Mouse (Mus musculus): ENCODE measurements at regions not wholly inside any gene's neighbourhood (a gene's known extent, or its start where the extent isn't known, plus 50 kb on each side); places are given as distances from the start of the nearest gene placed in this dataset.
A peak's percentile ranks its signal among the peaks of the same experiment; 100 is the strongest.

DNA sequence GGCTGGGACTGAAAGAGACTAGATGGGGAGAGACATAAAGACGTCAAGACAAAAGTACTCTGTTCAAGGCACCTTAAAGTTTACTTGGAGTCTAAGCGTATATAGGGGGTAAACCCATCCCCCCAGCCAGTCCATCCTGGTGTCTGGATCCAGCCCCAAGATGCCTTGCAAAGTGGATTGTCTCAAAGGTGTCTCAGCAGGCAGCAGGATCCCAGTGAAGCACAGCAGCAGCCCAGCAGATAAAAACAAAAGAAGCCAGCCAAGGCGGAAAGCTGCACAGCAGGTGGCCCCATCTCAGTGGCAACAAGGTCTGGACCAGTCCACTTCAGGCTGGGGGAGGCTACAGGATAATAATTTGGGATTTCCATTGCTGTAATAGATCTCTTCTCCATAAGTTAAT lies 72.0 kb upstream of the Col5a2 start:
- WGBS, result 18% methylated on average over 3 of the region's 3 CpGs
- Histone ChIP-seq H3K4me3 (replicated peaks) (no peak overlapping the region), H3K27me3 (no peaks in the 10 kb centered on the region), H3K36me3 (no peaks in the 10 kb centered on the region), H3K27ac (no peak overlapping the region), H3K4me1 (no peaks in the 10 kb centered on the region), H3K9ac (no peak overlapping the region), H3K4me2 (no peak overlapping the region), H3K9me3 (replicated peaks) (no peaks in the 10 kb centered on the region)
- ATAC-seq (replicated peaks; ENCODE audit: low FRiP score), result no peak

DNA sequence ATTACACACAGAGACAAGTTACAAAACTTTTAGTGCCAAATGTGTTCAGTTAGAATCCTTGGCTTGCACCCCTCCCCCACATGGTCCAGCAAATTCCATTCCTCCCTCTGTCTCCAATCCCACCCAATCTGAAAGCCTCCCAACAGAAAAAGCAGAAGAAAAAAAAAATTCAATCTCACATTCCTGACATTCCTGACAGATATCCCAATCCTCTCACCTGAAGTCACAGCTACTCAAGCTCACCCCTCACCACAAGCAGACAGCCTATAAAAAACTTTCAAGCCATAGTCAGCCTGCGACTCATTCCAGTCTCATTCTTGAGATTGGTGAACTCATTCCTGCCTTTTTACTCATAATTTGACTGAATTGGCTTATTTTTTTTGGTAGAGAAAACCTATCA lies 77.4 kb upstream of the Col5a2 start:
- Histone ChIP-seq H3K27me3 (no peaks in the 10 kb centered on the region), H3K9ac (no peak overlapping the region), H3K4me3 (replicated peaks) (no peak overlapping the region), H3K4me2 (no peak overlapping the region), H3K9me3 (replicated peaks) (no peaks in the 10 kb centered on the region), H3K4me1 (no peaks in the 10 kb centered on the region), H3K36me3 (no peaks in the 10 kb centered on the region), H3K27ac (no peak overlapping the region)
- ATAC-seq (replicated peaks; ENCODE audit: low FRiP score), result no peak
- WGBS, result 82% methylated on average over 1 of the region's 1 CpGs

DNA sequence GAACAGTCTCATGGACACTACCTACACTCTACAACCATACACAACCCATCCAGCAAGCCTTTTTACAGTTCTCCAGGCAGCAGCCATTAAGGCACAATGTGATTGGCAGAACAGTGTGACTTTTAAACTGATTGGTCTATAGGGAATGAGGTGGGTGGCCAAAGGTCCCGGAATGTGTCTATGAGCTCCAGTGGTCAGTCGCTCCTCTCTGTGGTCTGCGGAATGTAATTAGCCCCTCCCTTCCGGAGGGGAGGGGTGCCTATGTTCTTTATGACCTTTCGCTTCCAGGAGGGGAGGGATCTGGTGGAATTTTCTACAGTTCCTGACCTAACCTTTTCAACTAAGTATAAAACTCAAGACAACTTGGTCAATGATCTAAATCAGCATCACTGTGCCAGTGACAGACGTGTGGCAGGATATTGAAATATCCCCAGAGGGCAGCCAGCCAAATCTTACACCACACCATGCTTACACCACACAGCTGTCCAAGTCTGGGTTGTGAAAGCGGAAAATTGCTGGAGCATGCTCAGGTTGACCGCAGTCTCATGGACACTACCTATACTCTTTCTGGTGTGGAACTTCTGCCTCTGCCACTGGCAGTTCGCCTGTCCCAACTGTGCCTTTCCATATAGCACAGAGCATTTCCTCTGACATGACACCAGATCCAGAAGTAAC lies 84.4 kb upstream of the Col5a2 start:
- no peak overlapping the region for H3K4me2 ChIP-seq
- ATAC-seq (replicated peaks; ENCODE audit: low FRiP score), result peak; percentile 75; the same call in 1 of the 2 replicates

DNA sequence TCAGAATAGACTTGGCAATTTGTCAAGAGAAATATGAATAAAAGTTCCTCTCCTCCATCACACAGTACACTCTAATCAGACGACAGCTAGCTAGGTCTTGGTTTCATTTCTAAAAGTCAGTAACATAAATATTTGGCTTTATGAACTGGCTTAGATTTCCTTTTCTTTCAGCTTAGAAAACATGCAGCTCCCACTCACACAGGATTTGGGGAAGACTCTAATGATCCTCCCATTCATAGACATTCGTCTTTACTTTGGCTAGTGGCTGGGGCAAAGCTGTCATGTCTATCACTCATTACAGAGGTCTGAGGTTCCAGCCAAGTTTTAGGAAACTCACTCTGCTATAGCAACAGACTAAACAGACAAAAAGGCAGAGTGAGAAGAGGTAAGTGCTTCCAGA lies 94.2 kb upstream of the Col5a2 start:
- no peak overlapping the region for H3K4me3 ChIP-seq (replicated peaks)
- no peaks in the 10 kb centered on the region for H3K4me1 ChIP-seq
- H3K27ac ChIP-seq, result no peak overlapping the region
- no peak overlapping the region for H3K4me2 ChIP-seq
- no peak overlapping the region for H3K9ac ChIP-seq
- H3K27me3 ChIP-seq, result no peaks in the 10 kb centered on the region
- no peaks in the 10 kb centered on the region for H3K36me3 ChIP-seq
- no peak for ATAC-seq (replicated peaks; ENCODE audit: low FRiP score)
- WGBS, result 51% methylated on average over 2 of the region's 2 CpGs
- no peaks in the 10 kb centered on the region for H3K9me3 ChIP-seq (replicated peaks)

More for the DNA sequence above, 84.4 kb upstream of the Col5a2 start:
- 52% methylated on average over 9 of the region's 9 CpGs for WGBS
- Histone ChIP-seq H3K27me3 (no peaks in the 10 kb centered on the region), H3K9me3 (replicated peaks) (no peaks in the 10 kb centered on the region), H3K27ac (no peak overlapping the region), H3K4me3 (replicated peaks) (no peak overlapping the region), H3K9ac (no peak overlapping the region), H3K4me1 (0 out of 2 replicates have a peak, but pooled peaks cover 3% of the 10 kb centered on the region), H3K36me3 (no peaks in the 10 kb centered on the region)

DNA sequence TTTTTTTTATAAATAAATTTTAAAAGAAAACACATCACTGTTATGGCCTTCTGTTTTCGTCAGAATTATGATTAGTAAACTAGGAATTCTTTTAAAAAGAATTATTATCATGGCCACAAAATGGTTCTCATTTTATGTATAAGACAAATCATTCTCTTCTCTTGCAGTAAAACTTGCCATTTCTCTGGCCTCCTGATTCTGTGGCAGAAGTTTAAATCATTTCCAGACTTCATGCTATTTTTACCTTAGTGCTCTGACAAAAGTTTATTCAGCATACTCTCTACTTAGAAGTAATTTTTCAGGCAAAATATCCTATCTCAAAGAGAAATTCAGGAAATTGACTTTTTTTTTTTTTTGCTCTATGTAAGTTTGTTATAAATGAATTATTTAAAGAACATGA lies 96.3 kb upstream of the Col5a2 start:
- no peak overlapping the region for H3K4me2 ChIP-seq
- H3K36me3 ChIP-seq, result no peaks in the 10 kb centered on the region
- no peaks in the 10 kb centered on the region for H3K4me1 ChIP-seq
- no peaks in the 10 kb centered on the region for H3K27me3 ChIP-seq
- no peak overlapping the region for H3K27ac ChIP-seq
- WGBS, result 59% methylated on average over 1 of the region's 1 CpGs
- no peak overlapping the region for H3K4me3 ChIP-seq (replicated peaks)
- no peak for ATAC-seq (replicated peaks; ENCODE audit: low FRiP score)
- H3K9ac ChIP-seq, result no peak overlapping the region
- H3K9me3 ChIP-seq (replicated peaks), result no peaks in the 10 kb centered on the region

DNA sequence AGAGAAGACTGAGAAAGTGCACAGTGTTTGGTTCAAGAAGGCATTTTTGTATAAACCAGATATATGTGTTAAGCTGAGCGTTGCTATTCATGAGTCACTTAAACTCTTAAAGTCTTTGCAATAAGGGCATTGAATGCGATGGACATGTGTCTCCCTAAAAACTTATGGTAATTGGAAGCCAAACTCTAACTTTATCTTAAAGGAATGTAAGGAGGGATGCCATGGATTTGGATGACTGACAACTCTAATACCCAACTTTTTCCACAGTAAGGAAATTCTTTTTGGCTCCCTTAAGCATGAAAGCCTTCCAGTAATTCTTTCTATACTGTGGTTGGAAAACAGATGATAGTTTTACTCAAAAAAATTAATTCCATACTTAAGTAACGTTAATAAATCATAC lies 96.9 kb upstream of the Col5a2 start:
- Histone ChIP-seq H3K9me3 (replicated peaks) (no peaks in the 10 kb centered on the region), H3K4me1 (no peaks in the 10 kb centered on the region), H3K4me2 (no peak overlapping the region), H3K27me3 (no peaks in the 10 kb centered on the region), H3K4me3 (replicated peaks) (no peak overlapping the region), H3K27ac (no peak overlapping the region), H3K9ac (no peak overlapping the region), H3K36me3 (no peaks in the 10 kb centered on the region)
- WGBS, result 92% methylated on average over 3 of the region's 3 CpGs
- ATAC-seq (replicated peaks; ENCODE audit: low FRiP score), result no peak

DNA sequence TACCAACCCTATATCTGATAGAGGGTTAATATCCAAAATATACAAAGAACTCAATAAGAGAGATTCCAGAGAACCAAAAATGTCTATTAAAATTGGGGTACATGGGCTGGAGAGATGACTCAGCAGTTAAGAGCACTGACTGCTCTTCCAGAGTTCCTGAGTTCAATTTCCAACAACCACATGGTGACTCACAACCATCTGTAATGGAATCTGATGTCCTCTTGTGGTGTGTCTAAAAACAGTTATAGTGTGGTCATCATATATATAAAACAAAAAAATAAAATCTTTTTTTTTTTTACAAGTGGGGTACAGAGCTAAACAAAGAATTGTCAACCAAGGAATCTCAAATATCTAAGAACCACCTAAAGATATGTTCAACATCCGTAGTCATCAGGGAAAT lies 102.5 kb upstream of the Col5a2 start:
- H3K4me1 ChIP-seq, result no peaks in the 10 kb centered on the region
- ATAC-seq (replicated peaks; ENCODE audit: low FRiP score), result no peak
- no peaks in the 10 kb centered on the region for H3K9me3 ChIP-seq (replicated peaks)
- no peak overlapping the region for H3K4me2 ChIP-seq
- H3K27me3 ChIP-seq, result no peaks in the 10 kb centered on the region
- no peak overlapping the region for H3K4me3 ChIP-seq (replicated peaks)
- H3K9ac ChIP-seq, result no peak overlapping the region
- H3K36me3 ChIP-seq, result no peaks in the 10 kb centered on the region
- WGBS, result 83% methylated on average over 1 of the region's 1 CpGs
- no peak overlapping the region for H3K27ac ChIP-seq

DNA sequence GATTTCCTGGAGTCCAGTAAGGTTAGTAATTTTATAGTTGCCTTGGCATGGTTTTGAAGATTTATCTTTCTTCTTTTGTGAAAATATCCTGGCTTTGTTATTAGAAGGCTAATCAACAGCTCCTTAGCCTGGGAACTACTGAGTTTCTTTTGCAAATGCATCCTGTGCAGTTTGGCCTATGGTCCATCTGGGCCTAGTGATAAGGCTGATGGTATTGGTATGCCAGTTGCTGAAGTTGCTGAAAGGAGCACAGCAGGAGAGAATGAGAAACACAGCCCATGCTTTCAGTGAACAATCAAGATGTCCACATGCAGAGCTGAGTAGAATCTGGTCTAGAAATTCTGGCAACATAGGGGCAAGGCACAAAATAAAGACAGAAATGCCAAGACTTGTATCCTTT lies 105.2 kb upstream of the Col5a2 start:
- H3K9me3 ChIP-seq (replicated peaks), result no peaks in the 10 kb centered on the region
- ATAC-seq (replicated peaks; ENCODE audit: low FRiP score), result no peak
- H3K27ac ChIP-seq, result no peak overlapping the region
- no peaks in the 10 kb centered on the region for H3K27me3 ChIP-seq
- H3K4me1 ChIP-seq, result no peaks in the 10 kb centered on the region
- H3K36me3 ChIP-seq, result no peaks in the 10 kb centered on the region
- H3K4me2 ChIP-seq, result no peak overlapping the region
- no peak overlapping the region for H3K4me3 ChIP-seq (replicated peaks)
- no peak overlapping the region for H3K9ac ChIP-seq

DNA sequence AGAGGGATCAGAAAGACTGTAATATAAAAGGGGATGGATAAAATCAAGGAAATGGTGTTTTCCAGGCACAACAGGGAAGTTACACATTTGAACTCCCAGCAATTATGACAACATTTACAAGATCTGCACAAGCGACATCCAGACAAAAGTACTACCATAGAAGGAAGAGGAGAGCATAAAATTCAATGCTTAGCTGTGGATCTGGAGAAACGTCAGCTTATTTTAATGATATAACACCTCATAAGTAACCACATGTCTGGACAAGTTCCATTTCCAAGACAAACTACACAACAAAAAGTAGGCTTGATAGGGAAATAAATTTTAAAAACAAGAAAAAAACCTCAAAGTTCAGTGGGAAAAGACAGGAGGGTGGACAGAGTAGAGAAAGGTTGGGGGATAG lies 115.9 kb upstream of the Col5a2 start:
- WGBS, result 59% methylated on average over 2 of the region's 2 CpGs
- no peaks in the 10 kb centered on the region for H3K27me3 ChIP-seq
- ATAC-seq (replicated peaks; ENCODE audit: low FRiP score), result no peak
- H3K9ac ChIP-seq, result no peak overlapping the region
- no peak overlapping the region for H3K4me3 ChIP-seq (replicated peaks)
- no peaks in the 10 kb centered on the region for H3K9me3 ChIP-seq (replicated peaks)
- H3K27ac ChIP-seq, result no peak overlapping the region
- no peak overlapping the region for H3K4me2 ChIP-seq
- H3K4me1 ChIP-seq, result no peaks in the 10 kb centered on the region
- no peaks in the 10 kb centered on the region for H3K36me3 ChIP-seq

DNA sequence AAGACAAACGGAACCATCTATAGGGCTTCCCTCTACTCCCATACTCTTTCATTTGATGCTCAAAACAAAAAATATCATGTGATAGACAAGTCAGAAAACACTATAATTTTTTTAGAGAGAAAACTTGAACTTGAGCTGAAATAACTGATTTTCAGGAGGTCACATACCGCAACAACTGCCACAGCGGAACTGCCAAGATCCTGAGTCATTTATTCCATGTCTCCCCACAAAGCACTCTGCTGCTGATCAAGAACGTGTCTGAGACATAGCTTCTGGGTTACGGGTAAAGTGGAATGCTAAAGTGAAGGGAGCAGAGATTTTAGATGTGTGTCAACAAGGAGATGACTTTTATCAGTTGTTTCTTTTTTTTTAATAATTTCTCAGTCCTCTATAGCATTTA lies 122.8 kb upstream of the Col5a2 start:
- 83% methylated on average over 5 of the region's 5 CpGs for WGBS
- Histone ChIP-seq H3K4me1 (no peaks in the 10 kb centered on the region), H3K27me3 (no peaks in the 10 kb centered on the region), H3K36me3 (no peaks in the 10 kb centered on the region), H3K4me3 (replicated peaks) (no peak overlapping the region), H3K9me3 (replicated peaks) (no peaks in the 10 kb centered on the region), H3K9ac (no peak overlapping the region), H3K4me2 (no peak overlapping the region), H3K27ac (no peak overlapping the region)
- ATAC-seq (replicated peaks; ENCODE audit: low FRiP score), result no peak

DNA sequence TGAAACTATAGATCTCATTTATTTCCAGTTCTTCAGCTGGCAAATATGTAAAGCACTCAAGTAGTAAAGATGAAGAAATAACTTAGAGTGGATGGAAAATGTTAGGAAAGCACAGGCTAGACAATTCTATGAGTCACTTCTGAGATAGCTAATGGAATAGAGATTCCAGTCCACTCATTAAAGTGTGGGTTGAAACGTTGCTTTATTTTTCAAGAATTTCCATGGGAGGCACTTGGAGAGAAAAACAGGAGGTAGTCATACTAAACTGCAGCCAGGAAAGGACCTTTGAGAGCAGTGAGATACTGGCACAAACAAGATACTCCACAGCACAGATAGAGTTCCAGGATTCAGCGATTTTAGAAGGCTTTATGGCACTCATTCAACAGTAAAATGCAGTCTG lies 123.7 kb upstream of the Col5a2 start:
- WGBS, result 81% methylated on average over 2 of the region's 2 CpGs

DNA sequence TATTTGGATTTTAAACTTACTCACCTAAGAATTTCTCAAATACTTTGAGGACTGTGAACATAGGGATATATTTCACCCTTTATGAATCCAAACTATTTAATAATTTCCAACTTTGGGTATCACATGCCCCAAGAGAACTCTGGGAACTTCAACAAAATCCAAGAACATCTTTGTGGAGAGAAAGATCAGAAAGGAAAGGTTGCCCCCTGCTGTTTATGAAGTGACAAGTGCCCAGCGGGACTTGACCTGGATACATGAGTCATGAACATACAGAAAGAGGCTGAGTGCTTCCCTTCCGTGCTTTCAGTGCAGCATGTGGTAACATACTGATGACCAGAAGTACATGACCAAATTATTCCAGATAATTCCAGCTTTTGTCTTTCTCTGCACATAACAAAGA lies 124.8 kb upstream of the Col5a2 start:
- ATAC-seq (replicated peaks; ENCODE audit: low FRiP score), result peak; percentile 75
- H3K4me2 ChIP-seq, result no peak overlapping the region
- H3K9me3 ChIP-seq (replicated peaks), result 0 out of 2 replicates have a peak, but pooled peaks cover 5% of the 10 kb centered on the region
- H3K36me3 ChIP-seq, result no peaks in the 10 kb centered on the region
- H3K27me3 ChIP-seq, result no peaks in the 10 kb centered on the region
- no peak overlapping the region for H3K27ac ChIP-seq
- WGBS, result 13% methylated on average over 2 of the region's 2 CpGs
- H3K4me3 ChIP-seq (replicated peaks), result no peak overlapping the region
- H3K9ac ChIP-seq, result no peak overlapping the region
- H3K4me1 ChIP-seq, result no peaks in the 10 kb centered on the region

More for the DNA sequence above, 123.7 kb upstream of the Col5a2 start:
- no peaks in the 10 kb centered on the region for H3K27me3 ChIP-seq
- H3K9me3 ChIP-seq (replicated peaks), result no peaks in the 10 kb centered on the region
- no peaks in the 10 kb centered on the region for H3K4me1 ChIP-seq
- ATAC-seq (replicated peaks; ENCODE audit: low FRiP score), result no peak
- no peak overlapping the region for H3K4me3 ChIP-seq (replicated peaks)
- H3K4me2 ChIP-seq, result no peak overlapping the region
- no peaks in the 10 kb centered on the region for H3K36me3 ChIP-seq
- no peak overlapping the region for H3K9ac ChIP-seq
- H3K27ac ChIP-seq, result no peak overlapping the region

DNA sequence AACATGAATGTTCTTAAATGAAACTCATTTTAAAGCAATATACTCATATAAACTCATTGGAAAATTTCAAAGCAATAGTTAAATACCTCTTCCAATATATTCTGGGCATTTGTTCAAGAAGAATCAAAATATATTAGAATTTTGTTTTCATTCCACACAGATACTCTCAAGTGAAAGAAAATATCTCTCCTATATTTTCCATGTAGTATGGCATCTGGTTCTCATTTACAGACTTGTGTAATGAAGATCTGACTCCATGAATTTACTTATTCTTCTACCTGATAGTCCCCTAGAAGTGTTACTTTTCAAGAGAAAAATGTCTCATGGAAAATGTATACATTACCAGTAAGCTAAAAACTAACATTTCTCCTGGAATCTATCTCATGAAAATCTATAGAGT lies 144.2 kb upstream of the Col5a2 start:
- Histone ChIP-seq H3K4me1 (no peaks in the 10 kb centered on the region), H3K9ac (no peak overlapping the region), H3K4me2 (no peak overlapping the region), H3K27ac (no peak overlapping the region), H3K36me3 (no peaks in the 10 kb centered on the region), H3K4me3 (replicated peaks) (no peak overlapping the region), H3K9me3 (replicated peaks) (no peaks in the 10 kb centered on the region), H3K27me3 (no peaks in the 10 kb centered on the region)
- ATAC-seq (replicated peaks; ENCODE audit: low FRiP score), result no peak

All from kidney, embryonic 15.5 days (tissue).